Mouse (Mus musculus): ENCODE measurements around the gene Creb5. TPM values are rescaled to one million over a fixed set of nuclear protein-coding genes. Genes with fewer than 3 reads are reported as not detected.

The Creb5 gene
- total RNA-seq, 2 experiments from 2014 or later: 3.0 to 3.6 TPM

GRCm38 (mm10) chr6:53490917-53491316 lies 203.8 kb downstream of the Creb5 start:
- DNase-seq (ENCODE audit: low spot score in 2 of 2): no peak

DNA sequence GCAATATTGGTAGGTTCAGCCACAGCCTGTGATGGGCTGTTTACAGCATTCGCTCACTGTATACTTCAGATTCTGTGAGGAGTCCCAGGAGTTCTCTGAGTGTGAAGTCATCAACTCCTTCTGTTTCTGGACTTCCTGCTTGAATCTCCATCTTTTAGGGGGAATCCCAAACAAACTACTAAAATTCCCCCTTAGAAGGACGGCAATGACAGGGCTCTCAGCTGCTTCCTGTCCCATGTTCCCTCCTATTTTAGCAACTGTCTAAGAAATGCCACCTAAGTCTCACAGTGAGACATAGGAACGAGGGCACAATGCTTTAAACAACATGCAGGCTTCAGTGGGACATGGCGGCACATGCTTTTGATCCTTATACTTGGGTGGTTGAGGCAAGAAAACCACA lies 204.3 kb downstream of the Creb5 start:
- no peak for DNase-seq (ENCODE audit: low spot score in 2 of 2)

DNA sequence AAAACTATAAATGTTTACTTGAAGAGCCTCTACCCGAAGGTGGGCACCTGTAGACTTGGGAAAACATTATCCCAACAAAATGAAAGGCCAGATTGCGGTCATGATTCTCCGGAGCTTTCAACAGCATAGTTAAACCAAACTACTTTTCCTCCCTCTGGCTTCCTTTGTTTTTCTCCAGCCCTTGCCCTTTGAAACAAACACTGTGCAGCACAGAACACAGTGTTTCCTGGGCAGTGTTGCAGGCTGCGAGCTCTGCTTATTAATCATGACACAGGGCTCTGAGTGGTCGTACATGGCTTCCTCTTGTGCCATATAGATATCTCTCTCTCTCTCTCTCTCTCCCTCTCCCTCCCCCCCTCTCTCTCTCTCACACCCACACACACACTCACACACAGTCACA lies 206.8 kb downstream of the Creb5 start:
- no peak for DNase-seq (ENCODE audit: low spot score in 2 of 2)

GRCm38 (mm10) chr6:53495667-53496066 lies 208.6 kb downstream of the Creb5 start:
- DNase-seq (ENCODE audit: low spot score in 2 of 2): no peak

- peak in 1 of 2 experiments; percentile 14 for DNase-seq (ENCODE audit: low spot score in 2 of 2)
These were observed 209.3 kb downstream of the Creb5 start for GRCm38 (mm10) chr6:53496325-53496753.

GRCm38 (mm10) chr6:53497904-53498536 lies 210.9 kb downstream of the Creb5 start:
- no peak for DNase-seq (ENCODE audit: low spot score in 2 of 2)

GRCm38 (mm10) chr6:53499621-53500295 lies 212.7 kb downstream of the Creb5 start:
- no peak for DNase-seq (ENCODE audit: low spot score in 2 of 2)

- no peak for DNase-seq (ENCODE audit: low spot score in 2 of 2)
These were observed 214.2 kb downstream of the Creb5 start for GRCm38 (mm10) chr6:53501236-53501635.

GRCm38 (mm10) chr6:53506947-53507564 lies 220.0 kb downstream of the Creb5 start:
- no peak for DNase-seq (ENCODE audit: low spot score in 2 of 2)

- DNase-seq (ENCODE audit: low spot score in 2 of 2): no peak
These were observed 221.9 kb downstream of the Creb5 start for GRCm38 (mm10) chr6:53508847-53509494.

- DNase-seq (ENCODE audit: low spot score in 2 of 2): no peak
These were observed 222.9 kb downstream of the Creb5 start for GRCm38 (mm10) chr6:53510005-53510404.

DNA sequence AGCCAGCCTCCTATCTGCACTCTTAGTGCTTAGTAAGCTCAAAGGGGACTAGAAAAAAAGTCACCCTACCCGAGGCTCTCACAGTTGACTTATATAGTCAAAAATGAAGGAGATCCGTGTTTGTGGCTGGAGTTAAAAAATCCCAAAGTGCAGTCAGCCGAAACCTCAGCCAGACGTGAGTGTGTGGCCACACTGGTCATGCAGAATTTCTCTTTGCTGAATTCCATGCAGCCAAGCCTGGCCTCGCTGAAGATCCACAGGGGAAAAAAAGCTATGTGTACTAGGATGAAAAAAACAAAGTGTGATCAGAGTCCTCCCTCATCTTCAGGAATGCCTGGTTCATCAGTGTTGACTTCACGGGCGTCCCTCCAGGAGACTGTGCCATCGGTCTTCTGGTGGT lies 225.2 kb downstream of the Creb5 start:
- DNase-seq (ENCODE audit: low spot score in 2 of 2): no peak

DNA sequence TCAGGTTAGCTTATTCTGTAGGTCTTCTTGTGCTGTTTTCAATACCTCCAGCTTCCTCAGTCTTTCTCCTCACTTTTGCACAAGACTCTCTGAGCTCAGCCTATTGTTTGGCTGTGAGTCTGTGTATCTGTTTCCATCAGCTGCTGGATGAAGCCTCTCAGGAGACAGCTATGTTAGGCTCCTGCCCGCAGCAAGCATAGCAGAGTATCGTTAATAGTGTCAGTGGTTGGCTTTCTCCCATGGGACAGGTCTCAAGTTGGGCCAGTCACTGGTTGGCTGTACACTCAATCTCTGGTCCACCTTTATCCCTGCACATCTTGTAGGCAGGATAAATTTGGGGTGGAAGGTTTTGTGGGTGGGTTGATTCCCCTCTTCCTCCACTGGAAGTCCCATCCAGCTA lies 226.3 kb downstream of the Creb5 start:
- DNase-seq (ENCODE audit: low spot score in 2 of 2): no peak

GRCm38 (mm10) chr6:53514862-53515261 lies 227.8 kb downstream of the Creb5 start:
- DNase-seq (ENCODE audit: low spot score in 2 of 2): no peak

DNA sequence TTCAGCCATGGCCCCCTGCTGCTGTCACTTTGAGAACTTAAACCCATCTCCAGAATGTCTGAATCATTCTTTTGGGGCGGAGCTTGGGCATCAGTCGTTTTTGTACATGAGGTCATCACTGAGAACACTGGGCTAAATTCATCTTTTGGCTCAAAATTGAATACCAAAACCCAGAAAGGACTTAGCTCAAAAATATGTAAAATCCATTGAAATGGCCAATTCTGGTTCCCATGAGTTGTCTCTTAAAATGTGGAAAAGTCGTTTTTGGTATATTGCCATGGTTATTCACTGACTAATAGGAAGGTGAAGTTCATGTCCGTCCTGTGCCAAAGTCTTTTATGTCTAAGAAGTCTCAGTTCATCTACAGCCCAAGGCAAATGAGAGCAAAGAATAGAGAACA lies 228.5 kb downstream of the Creb5 start:
- no peak for DNase-seq (ENCODE audit: low spot score in 2 of 2)

DNA sequence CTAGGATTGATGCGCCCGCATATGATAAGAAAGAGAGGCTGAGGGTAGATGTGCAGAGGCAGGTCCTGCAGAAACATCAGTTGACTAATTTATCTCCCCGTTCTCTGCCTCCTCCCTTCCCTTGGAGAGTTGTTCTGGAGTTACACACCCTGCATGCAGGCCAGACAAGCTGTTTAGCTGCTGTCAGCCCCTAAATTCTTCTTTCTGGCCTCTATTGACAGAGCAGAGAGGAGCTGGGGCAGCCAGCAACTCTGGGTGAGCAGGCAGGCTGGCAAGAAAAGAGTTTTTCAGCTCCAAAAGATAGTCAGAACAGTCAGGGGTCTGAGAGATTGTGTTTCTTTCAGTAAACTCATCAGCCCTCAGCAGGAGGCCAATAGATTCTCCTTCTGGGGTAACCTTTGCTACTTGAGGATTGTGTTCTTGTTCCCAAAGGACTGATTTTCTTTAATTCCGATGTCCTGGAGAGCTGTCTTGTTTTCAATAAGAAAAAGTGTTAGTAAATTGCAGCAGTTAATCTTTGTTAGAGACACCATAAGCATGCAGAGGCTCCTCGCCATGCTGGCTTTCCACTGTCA lies 230.4 kb downstream of the Creb5 start:
- DNase-seq (ENCODE audit: low spot score in 2 of 2): peak; percentile 16 to 20

- no peak for DNase-seq (ENCODE audit: low spot score in 2 of 2)
These were observed 236.8 kb downstream of the Creb5 start for GRCm38 (mm10) chr6:53523743-53524497.

DNA sequence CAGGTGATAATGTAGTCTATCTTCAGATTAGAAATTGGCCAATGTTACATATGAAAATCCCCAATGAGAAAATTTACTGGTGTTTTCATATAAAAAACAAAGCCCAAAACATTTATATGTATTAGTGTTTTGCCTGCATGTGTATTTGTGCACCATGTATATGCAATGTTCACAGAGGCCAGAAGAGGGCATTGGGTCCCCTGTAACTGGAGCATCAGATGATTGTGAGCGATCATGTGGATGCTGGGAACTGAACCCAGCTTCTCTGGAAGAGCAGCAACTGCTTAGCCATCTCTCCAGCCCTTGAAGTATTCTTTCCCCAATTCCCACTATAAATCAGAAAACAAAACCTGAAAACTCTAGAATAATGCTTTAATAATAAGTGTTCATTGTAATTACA lies 239.4 kb downstream of the Creb5 start:
- no peak for DNase-seq (ENCODE audit: low spot score in 2 of 2)

GRCm38 (mm10) chr6:53530742-53531141 lies 243.7 kb downstream of the Creb5 start:
- DNase-seq (ENCODE audit: low spot score in 2 of 2): no peak

- no peak for DNase-seq (ENCODE audit: low spot score in 2 of 2)
These were observed 244.4 kb downstream of the Creb5 start for GRCm38 (mm10) chr6:53531461-53531860.

- DNase-seq (ENCODE audit: low spot score in 2 of 2): peak; percentile 11 to 30
These were observed 250.5 kb downstream of the Creb5 start for GRCm38 (mm10) chr6:53537530-53537929.

Data from layer of hippocampus, postnatal 10 days (tissue).